Mouse (Mus musculus): ENCODE results near the gene Hydin. TPM values are rescaled to one million over a fixed set of nuclear protein-coding genes. Genes with fewer than 3 reads are reported as not detected.
"Not testable (repeated sequence)": the region's sequence is repeated elsewhere in the genome, so short reads cannot be mapped to it uniquely, and the experiment has no call there.

Hydin gene
- polyA plus RNA-seq, 1 experiment from 2014 or later, result 0.16 TPM

GRCm38 (mm10) chr8:110340090-110340703 lies 73.4 kb downstream of the Hydin start:
- no peaks in the 10 kb centered on the region for H3K27me3 ChIP-seq (replicated peaks)
- 91% methylated on average over 12 of the region's 12 CpGs for WGBS
- no peaks in the 10 kb centered on the region for H3K9me3 ChIP-seq
- no peak overlapping the region for H3K4me2 ChIP-seq (replicated peaks)
- H3K9ac ChIP-seq, result no peak overlapping the region
- no peak for ATAC-seq (ENCODE audit: low FRiP score, low read depth)
- no peak overlapping the region for H3K4me3 ChIP-seq
- H3K27ac ChIP-seq, result no peak overlapping the region
- H3K4me1 ChIP-seq, result no peaks in the 10 kb centered on the region
- H3K36me3 ChIP-seq, result no peaks in the 10 kb centered on the region

GRCm38 (mm10) chr8:110345697-110346394 lies 79.1 kb downstream of the Hydin start:
- Histone ChIP-seq H3K27ac (no peak overlapping the region), H3K36me3 (no peaks in the 10 kb centered on the region), H3K9me3 (no peaks in the 10 kb centered on the region), H3K4me2 (replicated peaks) (no peak overlapping the region), H3K4me3 (no peak overlapping the region), H3K4me1 (no peaks in the 10 kb centered on the region), H3K27me3 (replicated peaks) (no peaks in the 10 kb centered on the region), H3K9ac (no peak overlapping the region)
- WGBS, result 85% methylated on average over 12 of the region's 12 CpGs
- no peak for ATAC-seq (ENCODE audit: low FRiP score, low read depth)

GRCm38 (mm10) chr8:110346915-110347314 lies 80.1 kb downstream of the Hydin start:
- no peak overlapping the region for H3K4me2 ChIP-seq (replicated peaks)
- no peaks in the 10 kb centered on the region for H3K27me3 ChIP-seq (replicated peaks)
- H3K9me3 ChIP-seq, result no peaks in the 10 kb centered on the region
- ATAC-seq (ENCODE audit: low FRiP score, low read depth), result no peak
- H3K4me3 ChIP-seq, result no peak overlapping the region
- H3K27ac ChIP-seq, result no peak overlapping the region
- no peaks in the 10 kb centered on the region for H3K36me3 ChIP-seq
- 85% methylated on average over 1 of the region's 1 CpGs for WGBS
- no peak overlapping the region for H3K9ac ChIP-seq
- no peaks in the 10 kb centered on the region for H3K4me1 ChIP-seq

GRCm38 (mm10) chr8:110350725-110351124 lies 83.9 kb downstream of the Hydin start:
- Histone ChIP-seq H3K9me3 (no peaks in the 10 kb centered on the region), H3K4me3 (no peak overlapping the region), H3K4me1 (no peaks in the 10 kb centered on the region), H3K27ac (no peak overlapping the region), H3K4me2 (replicated peaks) (no peak overlapping the region), H3K36me3 (no peaks in the 10 kb centered on the region), H3K9ac (no peak overlapping the region), H3K27me3 (replicated peaks) (no peaks in the 10 kb centered on the region)
- WGBS, result 86% methylated on average over 3 of the region's 3 CpGs
- ATAC-seq (ENCODE audit: low FRiP score, low read depth), result no peak

- no peaks in the 10 kb centered on the region for H3K27me3 ChIP-seq (replicated peaks)
- H3K27ac ChIP-seq, result no peak overlapping the region
- H3K4me3 ChIP-seq, result no peak overlapping the region
- H3K36me3 ChIP-seq, result no peaks in the 10 kb centered on the region
- no peak for ATAC-seq (ENCODE audit: low FRiP score, low read depth)
- H3K4me2 ChIP-seq (replicated peaks), result no peak overlapping the region
- no peaks in the 10 kb centered on the region for H3K9me3 ChIP-seq
- no peaks in the 10 kb centered on the region for H3K4me1 ChIP-seq
- WGBS, result 84% methylated on average over 5 of the region's 5 CpGs
- H3K9ac ChIP-seq, result no peak overlapping the region
Observed at GRCm38 (mm10) chr8:110351909-110352308, 85.1 kb downstream of the Hydin start.

- H3K4me1 ChIP-seq, result no peaks in the 10 kb centered on the region
- 91% methylated on average over 4 of the region's 4 CpGs for WGBS
- no peaks in the 10 kb centered on the region for H3K27me3 ChIP-seq (replicated peaks)
- no peak overlapping the region for H3K4me2 ChIP-seq (replicated peaks)
- H3K9ac ChIP-seq, result no peak overlapping the region
- H3K27ac ChIP-seq, result no peak overlapping the region
- no peak for ATAC-seq (ENCODE audit: low FRiP score, low read depth)
- no peak overlapping the region for H3K4me3 ChIP-seq
- H3K36me3 ChIP-seq, result no peaks in the 10 kb centered on the region
- H3K9me3 ChIP-seq, result no peaks in the 10 kb centered on the region
Observed at GRCm38 (mm10) chr8:110362975-110363374, 96.2 kb downstream of the Hydin start.

- Histone ChIP-seq H3K27me3 (replicated peaks) (no peaks in the 10 kb centered on the region), H3K9ac (no peak overlapping the region), H3K4me1 (no peaks in the 10 kb centered on the region), H3K27ac (no peak overlapping the region), H3K9me3 (no peaks in the 10 kb centered on the region), H3K4me2 (replicated peaks) (no peak overlapping the region), H3K36me3 (no peaks in the 10 kb centered on the region), H3K4me3 (no peak overlapping the region)
- 89% methylated on average over 13 of the region's 13 CpGs for WGBS
- ATAC-seq (ENCODE audit: low FRiP score, low read depth), result no peak
Observed at GRCm38 (mm10) chr8:110372836-110373235, 106.1 kb downstream of the Hydin start.

- 90% methylated on average over 4 of the region's 4 CpGs for WGBS
- no peak for ATAC-seq (ENCODE audit: low FRiP score, low read depth)
- no peak overlapping the region for H3K4me3 ChIP-seq
- H3K36me3 ChIP-seq, result no peaks in the 10 kb centered on the region
- H3K9me3 ChIP-seq, result no peaks in the 10 kb centered on the region
- no peak overlapping the region for H3K9ac ChIP-seq
- H3K4me1 ChIP-seq, result no peaks in the 10 kb centered on the region
- H3K4me2 ChIP-seq (replicated peaks), result no peak overlapping the region
- no peak overlapping the region for H3K27ac ChIP-seq
- no peaks in the 10 kb centered on the region for H3K27me3 ChIP-seq (replicated peaks)
Observed at GRCm38 (mm10) chr8:110373695-110374094, 106.9 kb downstream of the Hydin start.

- H3K9me3 ChIP-seq, result no peaks in the 10 kb centered on the region
- WGBS, result 25% methylated on average over 8 of the region's 8 CpGs
- H3K4me3 ChIP-seq, result no peak overlapping the region
- H3K36me3 ChIP-seq, result no peaks in the 10 kb centered on the region
- no peak overlapping the region for H3K4me2 ChIP-seq (replicated peaks)
- ATAC-seq (ENCODE audit: low FRiP score, low read depth), result no peak
- no peaks in the 10 kb centered on the region for H3K27me3 ChIP-seq (replicated peaks)
- 0 out of 2 replicates have a peak, but pooled peaks cover 3% of the 10 kb centered on the region for H3K4me1 ChIP-seq
- H3K27ac ChIP-seq, result no peak overlapping the region
- no peak overlapping the region for H3K9ac ChIP-seq
Observed at GRCm38 (mm10) chr8:110382751-110383150, 116.0 kb downstream of the Hydin start.

- ATAC-seq (ENCODE audit: low FRiP score, low read depth), result not testable (repeated sequence)
Observed at GRCm38 (mm10) chr8:110384632-110385031, 117.9 kb downstream of the Hydin start.

GRCm38 (mm10) chr8:110395656-110396055 lies 128.9 kb downstream of the Hydin start:
- Histone ChIP-seq H3K27ac (no peak overlapping the region), H3K4me1 (no peaks in the 10 kb centered on the region), H3K9ac (no peak overlapping the region), H3K36me3 (no peaks in the 10 kb centered on the region), H3K4me2 (replicated peaks) (no peak overlapping the region), H3K4me3 (no peak overlapping the region), H3K27me3 (replicated peaks) (no peaks in the 10 kb centered on the region), H3K9me3 (no peaks in the 10 kb centered on the region)
- 90% methylated on average over 4 of the region's 4 CpGs for WGBS
- no peak for ATAC-seq (ENCODE audit: low FRiP score, low read depth)

More at GRCm38 (mm10) chr8:110384632-110385031, 117.9 kb downstream of the Hydin start:
- not testable (repeated sequence) for H3K4me2 ChIP-seq (replicated peaks); H3K4me1 ChIP-seq; H3K36me3 ChIP-seq; H3K27ac ChIP-seq; H3K27me3 ChIP-seq (replicated peaks); H3K9ac ChIP-seq; H3K4me3 ChIP-seq; H3K9me3 ChIP-seq
- 94% methylated on average over 6 of the region's 6 CpGs for WGBS

GRCm38 (mm10) chr8:110400536-110400935 lies 133.8 kb downstream of the Hydin start:
- no peaks in the 10 kb centered on the region for H3K27me3 ChIP-seq (replicated peaks)
- H3K9me3 ChIP-seq, result no peaks in the 10 kb centered on the region
- WGBS, result 93% methylated on average over 6 of the region's 6 CpGs
- H3K9ac ChIP-seq, result no peak overlapping the region
- H3K4me2 ChIP-seq (replicated peaks), result no peak overlapping the region
- no peak overlapping the region for H3K27ac ChIP-seq
- no peak overlapping the region for H3K4me3 ChIP-seq
- H3K4me1 ChIP-seq, result no peaks in the 10 kb centered on the region
- no peaks in the 10 kb centered on the region for H3K36me3 ChIP-seq
- no peak for ATAC-seq (ENCODE audit: low FRiP score, low read depth)

- Histone ChIP-seq H3K27me3 (replicated peaks) (no peaks in the 10 kb centered on the region), H3K36me3 (no peaks in the 10 kb centered on the region), H3K27ac (no peak overlapping the region), H3K4me3 (no peak overlapping the region), H3K9ac (no peak overlapping the region), H3K9me3 (no peaks in the 10 kb centered on the region), H3K4me1 (no peaks in the 10 kb centered on the region), H3K4me2 (replicated peaks) (no peak overlapping the region)
- ATAC-seq (ENCODE audit: low FRiP score, low read depth), result no peak
- 89% methylated on average over 6 of the region's 6 CpGs for WGBS
Observed at GRCm38 (mm10) chr8:110402311-110402710, 135.5 kb downstream of the Hydin start.

Data from neural tube, embryonic 12.5 days (tissue).